Mouse (Mus musculus) intestine, embryonic 14.5 days (tissue): ENCODE measurements at regions not wholly inside any gene's neighbourhood (a gene's known extent, or its start where the extent isn't known, plus 50 kb on each side); places are given as distances from the start of the nearest gene placed in this dataset.

Experiments
- ATAC-seq: fragments of 200-750 bp; cut with Nextera tagmentation; replicated peaks from 2 replicates; pipeline ENCODE4 v1.8.0; 2017; ENCODE audit warnings: low read depth, moderate number of reproducible peaks, moderate TSS enrichment, moderate library complexity; ENCODE audit not compliant: low FRiP score, low TSS enrichment
- DNase-seq: peaks from one replicate; pipeline ENCODE4 v3.0.0-alpha.2; 2018; ENCODE audit warnings: low spot score
- H3K27ac ChIP-seq: fragments of 300-500 bp; sonication (generic); 2 replicates; pipeline ENCODE4 v1.5.1; 2014; ENCODE audit warnings: low read depth, mild to moderate bottlenecking, control low read depth
- H3K27me3 ChIP-seq: fragments of 300-500 bp; sonication (generic); replicated peaks from 2 replicates; pipeline ENCODE4 v1.6.1; 2014; ENCODE audit warnings: low read length, control low read depth; ENCODE audit not compliant: control insufficient read depth, insufficient read depth
- H3K36me3 ChIP-seq: fragments of 300-500 bp; sonication (generic); 2 replicates; pipeline ENCODE4 v1.6.1; 2014; ENCODE audit warnings: low read length, control low read depth; ENCODE audit not compliant: control insufficient read depth, insufficient read depth
- H3K4me1 ChIP-seq: fragments of 300-500 bp; sonication (generic); replicated peaks from 2 replicates; pipeline ENCODE4 v1.6.1; 2014; ENCODE audit warnings: low read length, control low read depth, mixed read lengths; ENCODE audit not compliant: control insufficient read depth, insufficient read depth
- H3K4me2 ChIP-seq: fragments of 300-500 bp; sonication (generic); 2 replicates; pipeline ENCODE4 v1.6.1; 2014; ENCODE audit warnings: low read length
- H3K4me3 ChIP-seq: fragments of 300-500 bp; sonication (generic); 2 replicates; pipeline ENCODE4 v1.5.1; 2014; ENCODE audit warnings: low read depth, low read length, control low read depth, mixed read lengths
- H3K9ac ChIP-seq: fragments of 300-500 bp; sonication (generic); 2 replicates; pipeline ENCODE4 v1.6.1; 2014; ENCODE audit warnings: mild to moderate bottlenecking, low read length
- H3K9me3 ChIP-seq: fragments of 300-500 bp; sonication (generic); 2 replicates; pipeline ENCODE4 v1.6.1; 2016; ENCODE audit warnings: low read length, control low read depth; ENCODE audit not compliant: control insufficient read depth
- WGBS: fragments of 180-500 bp; shearing (Covaris S2); extraction: QIAGEN DNeasy Blood & Tissue Kit; methylation state at CpG from one replicate; pipeline ENCODE4 v1.1.7; 2014; 5-methylcytosine and 5-hydroxymethylcytosine counted together

DNA sequence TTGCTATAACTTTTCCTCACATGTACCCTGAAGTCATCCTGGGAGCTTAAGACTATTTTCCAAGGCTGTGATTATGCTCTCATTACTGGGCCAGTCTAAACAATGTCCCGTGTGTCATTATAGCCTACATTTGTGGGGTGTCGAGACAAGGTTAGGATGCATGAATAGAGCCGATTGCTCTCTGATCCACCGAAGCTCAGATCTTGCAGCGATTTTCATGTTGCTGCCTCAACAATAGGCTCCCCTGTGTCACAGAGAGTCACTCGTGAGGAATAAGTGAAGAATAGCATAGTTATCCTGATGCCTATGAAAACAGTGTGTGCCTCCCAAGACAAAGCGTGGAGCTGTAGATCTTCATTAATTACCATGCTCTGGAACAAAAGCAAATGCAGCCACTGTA, 83.7 kb upstream of the Map3k7 start:
- Histone ChIP-seq H3K9ac (no peak overlapping the region), H3K36me3 (no peaks in the 10 kb centered on the region), H3K4me2 (no peak overlapping the region), H3K27ac (no peak overlapping the region), H3K9me3 (no peaks in the 10 kb centered on the region), H3K4me3 (no peak overlapping the region), H3K27me3 (no peaks in the 10 kb centered on the region), H3K4me1 (no peaks in the 10 kb centered on the region)
- 79% methylated on average over 7 of the region's 7 CpGs for WGBS
- ATAC-seq (no peak), DNase-seq (no peak)

DNA sequence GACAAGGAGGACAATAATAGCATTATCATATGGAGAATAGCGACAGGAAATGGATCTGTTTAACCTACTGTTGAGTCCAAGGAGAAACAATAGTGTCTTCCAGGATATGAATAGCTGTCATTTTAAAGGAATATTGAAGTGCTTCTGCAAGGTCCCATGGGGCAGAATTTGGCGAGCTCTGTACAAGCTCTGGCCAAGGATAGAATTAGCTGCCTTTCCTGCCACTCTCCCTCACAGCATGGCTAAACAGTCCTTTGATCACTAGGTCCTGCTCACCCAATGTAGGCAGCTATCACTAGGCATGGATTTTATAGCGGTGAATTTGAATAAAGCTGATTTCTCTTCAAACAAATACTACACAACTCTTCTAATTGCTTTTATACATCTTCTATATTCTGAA, 74.2 kb upstream of the Map3k7 start:
- Histone ChIP-seq H3K27me3 (no peaks in the 10 kb centered on the region), H3K27ac (no peak overlapping the region), H3K9me3 (peaks cover 4% of the 10 kb centered on the region; the same call in 1 of the 2 replicates), H3K4me2 (no peak overlapping the region), H3K4me1 (no peaks in the 10 kb centered on the region), H3K4me3 (no peak overlapping the region), H3K36me3 (no peaks in the 10 kb centered on the region), H3K9ac (no peak overlapping the region)
- 71% methylated on average over 3 of the region's 3 CpGs for WGBS
- DNase-seq (no peak), ATAC-seq (no peak)

DNA sequence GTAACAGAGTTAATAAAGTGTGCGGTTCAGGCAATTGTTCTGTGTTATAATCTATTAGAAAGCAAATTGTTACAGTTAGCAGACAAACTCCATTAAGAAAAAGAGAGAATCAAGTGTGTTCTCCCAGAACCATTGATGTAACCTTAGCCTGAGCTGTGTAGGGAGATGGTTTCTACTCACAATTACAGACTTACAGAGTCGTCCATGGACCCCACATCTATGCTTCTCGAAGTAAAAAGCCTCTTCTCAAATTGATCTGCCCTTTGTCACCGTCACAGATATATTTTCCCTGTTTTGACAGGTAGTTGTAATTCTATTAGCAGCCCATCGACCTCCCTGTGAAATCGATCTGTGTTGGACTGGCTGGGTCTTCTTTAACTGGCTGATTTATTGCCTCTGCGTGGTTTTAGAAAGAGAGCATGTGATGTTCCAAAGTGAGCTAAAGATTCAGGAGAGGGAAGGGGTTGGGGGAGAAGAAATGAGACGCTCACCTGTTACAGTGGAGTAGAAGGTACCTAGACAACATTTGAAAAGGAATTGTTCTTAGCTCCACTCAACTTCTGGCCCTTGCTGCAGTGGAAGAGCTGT, 54.7 kb upstream of the Map3k7 start:
- Histone ChIP-seq H3K27me3 (no peaks in the 10 kb centered on the region), H3K4me2 (no peak overlapping the region), H3K36me3 (no peaks in the 10 kb centered on the region), H3K4me3 (no peak overlapping the region), H3K4me1 (no peaks in the 10 kb centered on the region), H3K27ac (no peak overlapping the region), H3K9ac (no peak overlapping the region), H3K9me3 (no peaks in the 10 kb centered on the region)
- no peak for ATAC-seq
- DNase-seq, result no peak
- WGBS, result 54% methylated on average over 8 of the region's 8 CpGs
